Mouse (Mus musculus) CD4-positive, CD25-positive, alpha-beta regulatory T cell, adult 9 weeks (primary cell): ENCODE results near the gene Krtap10-10. TPM values are rescaled to one million over a fixed set of nuclear protein-coding genes. Genes with fewer than 3 reads are reported as not detected.

ENCODE experiments used
- polyA plus RNA-seq: library from polyadenylated mRNA; unstranded; fragments of 100-300 nt; shearing (Covaris generic); gene quantifications from one replicate; pipeline ENCODE4 v1.2.1, GENCODE M21; 2017

Gene Krtap10-10
- not detected for polyA plus RNA-seq

DNA sequence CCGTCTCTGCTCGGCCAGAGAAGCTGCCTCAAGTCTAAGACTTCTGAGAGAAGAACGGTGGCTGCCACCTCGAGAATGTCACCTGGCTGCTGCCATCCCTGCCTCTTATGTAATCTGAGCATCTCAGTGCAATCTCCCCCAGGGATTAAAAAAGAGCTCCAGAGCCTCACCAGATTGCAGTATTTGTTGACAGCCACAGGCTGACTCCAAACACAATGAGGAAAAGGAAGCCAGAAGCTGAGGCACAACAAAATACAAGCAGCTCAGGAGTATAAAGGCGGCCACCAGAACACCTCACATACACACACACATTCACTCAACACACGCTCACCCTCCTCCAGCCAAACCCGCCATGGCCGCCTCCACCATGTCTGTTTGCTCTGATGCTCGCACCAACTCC is at the start of gene Krtap10-10:
Krtap10-10 (plus strand) TSS at position 301 of the 400 bp plus-strand sequence.

DNA sequence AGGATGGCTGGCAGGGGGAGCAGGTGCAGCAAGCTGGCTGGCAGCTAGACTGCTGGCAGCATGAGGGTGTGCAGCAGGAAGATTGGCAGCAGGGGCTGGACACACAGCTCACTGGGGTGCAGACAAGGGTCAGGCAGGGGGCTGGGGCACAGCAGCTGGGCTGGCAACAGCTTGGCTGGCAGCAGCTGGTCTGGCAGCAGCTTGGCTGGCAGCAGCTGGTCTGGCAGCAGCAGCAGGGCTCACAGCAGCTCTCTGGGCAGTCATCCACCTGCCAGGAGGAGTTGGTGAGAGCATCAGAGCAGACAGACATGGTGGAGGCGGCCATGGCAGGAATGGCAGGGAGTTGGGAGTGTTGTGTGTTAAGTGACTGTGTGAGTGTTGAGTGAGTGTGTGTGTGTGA is 47.9 kb upstream of the Krtap10-10 start, which contains the start of gene Gm7137:
Gm7137 (minus strand) TSS at position 325 of the 400 bp plus-strand sequence.

DNA sequence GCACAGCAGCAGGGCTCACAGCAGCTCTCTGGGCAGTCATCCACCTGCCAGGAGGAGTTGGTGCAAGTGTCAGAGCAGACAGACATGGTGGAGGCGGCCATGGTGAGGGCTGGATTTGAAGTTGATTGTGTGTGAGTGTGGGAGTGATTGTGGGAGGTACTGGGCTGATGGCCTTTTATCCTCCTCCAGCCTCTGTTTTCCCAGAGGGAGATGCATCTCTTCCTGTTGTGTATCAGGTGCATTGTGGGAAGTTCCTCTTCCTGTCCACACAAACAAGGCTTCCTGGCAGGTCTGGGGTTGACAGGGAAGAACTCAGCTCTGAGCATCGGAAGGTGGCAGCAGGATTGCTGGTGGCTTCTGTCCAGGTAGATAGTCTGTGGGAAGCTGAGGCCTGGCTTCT is 40.8 kb upstream of the Krtap10-10 start, which contains the start of gene Gm9639:
Gm9639 (minus strand) TSS at position 101 of the 400 bp plus-strand sequence.

DNA sequence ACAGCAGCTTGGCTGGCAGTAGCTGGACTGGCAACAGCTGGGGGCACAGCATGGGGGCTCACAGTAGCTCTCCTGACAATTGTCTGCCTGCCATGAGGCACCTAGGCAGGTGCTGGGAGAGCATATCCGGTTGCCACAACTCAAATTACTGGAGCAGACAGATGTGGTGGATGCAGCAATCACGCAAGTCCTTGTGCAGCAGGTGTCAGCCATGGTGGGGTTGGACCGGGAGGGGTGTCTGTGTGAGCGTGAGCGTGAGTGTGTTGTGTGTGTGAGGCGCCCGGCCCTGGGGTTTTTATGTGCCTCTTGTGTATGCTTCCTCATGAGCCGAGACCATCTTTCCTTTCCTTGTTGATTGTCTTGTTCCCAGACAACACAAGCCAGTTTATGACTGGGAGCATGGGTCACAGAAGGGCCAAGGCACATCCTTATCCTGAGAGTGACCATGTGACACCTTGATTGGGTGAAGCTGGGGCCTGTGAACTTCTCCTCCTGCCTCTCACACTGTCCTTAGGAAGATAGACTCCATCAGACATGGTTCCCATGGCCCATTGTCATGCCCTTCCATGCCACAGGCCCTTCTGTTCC is 36.7 kb upstream of the Krtap10-10 start, which contains the start of gene Gm19668:
Gm19668 (minus strand) TSS at position 213 of the 588 bp plus-strand sequence.

DNA sequence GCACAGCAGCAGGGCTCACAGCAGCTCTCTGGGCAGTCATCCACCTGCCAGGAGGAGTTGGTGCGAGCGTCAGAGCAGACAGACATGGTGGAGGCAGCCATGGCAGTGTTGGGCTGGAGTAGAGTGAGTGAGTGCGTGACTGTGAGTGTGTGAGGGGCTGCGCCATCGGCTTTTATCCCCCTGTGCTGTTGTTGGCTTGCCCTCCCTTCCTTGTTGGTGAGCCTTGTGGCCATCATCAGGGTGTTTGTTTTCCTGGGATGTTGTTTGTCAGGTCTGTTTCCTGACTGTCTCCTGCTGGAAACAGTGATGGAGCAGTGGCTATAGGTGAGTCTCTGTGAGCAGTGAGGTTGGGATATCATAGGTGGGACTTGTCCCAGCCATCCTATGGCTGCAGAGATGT is 24.0 kb upstream of the Krtap10-10 start, which contains the start of gene Gm9507:
Gm9507 (minus strand) TSS at position 101 of the 400 bp plus-strand sequence.

DNA sequence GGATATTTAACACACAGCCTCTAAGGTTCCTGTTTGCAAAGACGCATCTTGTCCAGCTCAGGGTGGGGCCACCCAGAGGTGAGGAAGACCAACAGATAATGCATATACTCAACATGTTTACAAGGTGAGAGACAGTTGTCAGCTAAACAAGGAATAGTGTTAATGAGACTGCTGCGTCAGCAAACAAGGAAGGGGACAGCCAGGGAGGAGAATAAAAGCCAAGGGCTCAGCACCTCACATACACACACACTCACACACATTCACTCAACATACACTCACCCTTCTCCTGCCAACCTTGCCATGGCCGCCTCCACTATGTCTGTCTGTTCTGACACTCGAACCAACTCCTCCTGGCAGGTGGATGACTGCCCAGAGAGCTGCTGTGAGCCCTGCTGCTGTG is 21.4 kb upstream of the Krtap10-10 start, which contains the start of gene Gm2696:
Gm2696 (plus strand) TSS at position 301 of the 400 bp plus-strand sequence.

DNA sequence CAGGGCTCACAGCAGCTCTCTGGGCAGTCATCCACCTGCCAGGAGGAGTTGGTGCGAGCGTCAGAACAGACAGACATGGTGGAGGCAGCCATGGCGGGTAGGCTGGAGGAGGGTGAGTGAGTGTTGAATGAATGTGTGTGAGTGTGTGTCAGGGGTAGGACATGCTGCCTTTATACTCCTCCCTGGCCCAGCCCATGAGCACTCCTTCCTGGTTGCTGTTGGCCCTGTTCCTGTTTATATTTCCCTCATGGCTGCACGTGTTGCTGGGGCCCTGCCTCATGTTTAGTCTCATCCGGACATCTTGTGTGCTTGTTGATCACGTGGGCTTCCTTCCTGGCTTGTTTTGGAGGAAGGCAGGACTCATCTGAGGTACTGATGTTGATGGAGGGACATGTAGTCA is 8.8 kb upstream of the Krtap10-10 start, which contains the start of gene Krtap10-4:
Krtap10-4 (minus strand) TSS at position 145 of the 400 bp plus-strand sequence.

DNA sequence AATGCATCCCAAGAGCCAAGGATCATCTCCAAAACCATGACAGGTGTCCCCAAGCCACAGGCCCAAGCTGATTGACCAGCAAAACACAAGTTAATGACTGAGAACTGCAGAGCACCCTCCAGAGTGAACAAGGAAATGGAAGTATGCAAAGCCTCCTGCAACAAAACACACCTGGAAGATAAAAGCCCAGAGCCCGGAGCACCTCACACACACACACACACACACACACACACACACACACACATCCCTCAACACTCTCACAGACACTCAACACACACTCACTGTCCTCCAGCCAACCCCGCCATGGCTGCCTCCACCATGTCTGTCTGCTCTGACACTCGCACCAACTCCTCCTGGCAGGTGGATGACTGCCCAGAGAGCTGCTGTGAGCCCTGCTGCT is 10.8 kb downstream of the Krtap10-10 start, which contains the start of gene Gm36176:
Gm36176 (plus strand) TSS at position 301 of the 400 bp plus-strand sequence.

DNA sequence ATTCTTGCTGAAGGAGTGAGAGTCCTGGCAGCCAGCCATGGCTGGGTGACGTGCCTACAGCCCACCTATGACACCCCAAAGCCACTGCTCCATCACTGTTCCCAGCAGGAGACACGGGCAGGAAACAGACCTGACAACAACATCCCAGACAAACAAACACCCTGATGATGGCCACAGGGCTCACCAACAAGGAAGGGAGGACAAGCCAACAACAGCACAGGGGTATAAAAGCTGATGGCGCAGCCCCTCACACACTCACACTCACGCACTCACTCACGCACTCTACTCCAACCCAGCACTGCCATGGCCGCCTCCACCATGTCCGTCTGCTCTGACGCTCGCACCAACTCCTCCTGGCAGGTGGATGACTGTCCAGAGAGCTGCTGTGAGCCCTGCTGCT is 16.8 kb downstream of the Krtap10-10 start, which contains the start of gene Gm10318:
Gm10318 (plus strand) TSS at position 301 of the 400 bp plus-strand sequence.

DNA sequence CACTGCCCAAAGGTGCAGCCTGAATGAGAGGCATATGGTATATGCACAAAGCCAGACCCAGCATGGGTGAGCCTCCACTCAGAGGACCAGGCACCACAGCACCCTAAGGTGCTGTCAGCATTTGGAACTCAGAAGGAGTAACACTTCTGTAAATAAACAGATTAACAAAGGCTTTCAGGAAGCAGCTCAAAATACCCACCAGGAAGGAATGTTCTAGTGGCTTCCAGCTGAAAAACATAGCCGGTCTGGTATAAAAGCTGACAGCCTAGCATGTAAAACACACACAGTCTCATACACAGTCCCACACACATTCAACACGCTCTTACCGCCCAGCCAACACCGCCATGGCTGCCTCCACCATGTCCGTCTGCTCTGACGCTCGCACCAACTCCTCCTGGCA is 25.9 kb downstream of the Krtap10-10 start, which contains the start of gene Gm3285:
Gm3285 (plus strand) TSS at position 301 of the 400 bp plus-strand sequence.

Other genes starting within 250 kb of the Krtap10-10 start
- gene Sumo3, start 229.8 kb upstream of the Krtap10-10 start, polyA plus RNA-seq = 129 TPM
- not detected for gene Gm49325, start 229.8 kb upstream of the Krtap10-10 start, polyA plus RNA-seq
- gene Ube2g2, start 213.7 kb upstream of the Krtap10-10 start, polyA plus RNA-seq = 62.1 TPM
- gene Tspear, start 149.4 kb upstream of the Krtap10-10 start, polyA plus RNA-seq = 0.87 TPM
- gene Gm19402, start 145.2 kb upstream of the Krtap10-10 start, polyA plus RNA-seq = not detected
- not detected for gene Gm9508, start 138.7 kb upstream of the Krtap10-10 start, polyA plus RNA-seq
- gene Gm10272, start 129.3 kb upstream of the Krtap10-10 start, polyA plus RNA-seq = not detected
- not detected for gene Gm10024, start 124.5 kb upstream of the Krtap10-10 start, polyA plus RNA-seq
- gene Gm10142, start 120.1 kb upstream of the Krtap10-10 start, polyA plus RNA-seq = not detected
- gene Krtap12-1, start 115.3 kb upstream of the Krtap10-10 start, polyA plus RNA-seq = not detected
- gene Gm10100, start 109.5 kb upstream of the Krtap10-10 start, polyA plus RNA-seq = not detected
- not detected for gene Gm18596, start 93.3 kb upstream of the Krtap10-10 start, polyA plus RNA-seq
- gene Gm9736, start 84.6 kb upstream of the Krtap10-10 start, polyA plus RNA-seq = not detected
- gene Gm3233, start 76.3 kb upstream of the Krtap10-10 start, polyA plus RNA-seq = not detected
- gene Gm3238, start 64.6 kb upstream of the Krtap10-10 start, polyA plus RNA-seq = not detected
- not detected for gene Gm7138, start 59.0 kb upstream of the Krtap10-10 start, polyA plus RNA-seq
- gene Gm3250, start 53.4 kb upstream of the Krtap10-10 start, polyA plus RNA-seq = not detected
- gene Gm7137, start 47.7 kb upstream of the Krtap10-10 start, polyA plus RNA-seq = not detected
- gene Gm9639, start 40.9 kb upstream of the Krtap10-10 start, polyA plus RNA-seq = not detected
- gene Gm19668, start 36.8 kb upstream of the Krtap10-10 start, polyA plus RNA-seq = not detected
- gene Gm9507, start 24.1 kb upstream of the Krtap10-10 start, polyA plus RNA-seq = not detected
- not detected for gene Gm2696, start 21.3 kb upstream of the Krtap10-10 start, polyA plus RNA-seq
- not detected for gene Krtap10-4, start 8.9 kb upstream of the Krtap10-10 start, polyA plus RNA-seq
- not detected for gene Gm36176, start 10.9 kb downstream of the Krtap10-10 start, polyA plus RNA-seq
- not detected for gene Gm10318, start 16.9 kb downstream of the Krtap10-10 start, polyA plus RNA-seq
- gene Gm3285, start 26.0 kb downstream of the Krtap10-10 start, polyA plus RNA-seq = not detected
- not detected for gene Lrrc3, start 66.6 kb downstream of the Krtap10-10 start, polyA plus RNA-seq
- gene Trpm2, start 134.6 kb downstream of the Krtap10-10 start, polyA plus RNA-seq = 0.53 TPM
- gene 1810043G02Rik, start 142.6 kb downstream of the Krtap10-10 start, polyA plus RNA-seq = 11.0 TPM
- 98.7 TPM for gene Pfkl, start 174.1 kb downstream of the Krtap10-10 start, polyA plus RNA-seq
- gene Dnmt3l, start 206.0 kb downstream of the Krtap10-10 start, polyA plus RNA-seq = not detected
- gene Aire, start 207.7 kb downstream of the Krtap10-10 start, polyA plus RNA-seq = 0.27 TPM
- 10.6 TPM for gene Icosl, start 233.4 kb downstream of the Krtap10-10 start, polyA plus RNA-seq